Comparison of ENCODE assay signal across 27 mouse cellular contexts in genomic region chr10:48736851-48737250, GRCm38 (mm10).
"Had no signal": no experiment of that assay in that cellular context is flagged by ENCODE, and none has a peak within 500 bp of the region (broad histone marks: within the 10 kb centered on the region; RNA-seq: fewer than 3 reads in every experiment).

No protein-coding gene starts in this region.

- DNase-seq: cerebellum, adult 9-10 months; cerebellum, adult 9-11 months; cerebellum, postnatal 10 days; cerebellum, postnatal 14 days; cerebellum, postnatal 25 days; cerebellum, postnatal 36 days; embryo, embryonic 11 days; forebrain, postnatal 0 days; gastrocnemius, adult 2 months; gastrocnemius, postnatal 10 days; gastrocnemius, postnatal 14 days; gastrocnemius, postnatal 25 days; gastrocnemius, postnatal 36 days; heart, adult 11 months; heart, adult 18-20 months; heart, adult 2 months had no signal

- H3K36me3 ChIP-seq: embryonic facial prominence, embryonic 10.5 days; embryonic facial prominence, embryonic 12.5 days; embryonic facial prominence, embryonic 13.5 days; embryonic facial prominence, embryonic 15.5 days; forebrain, embryonic 10.5 days; forebrain, embryonic 12.5 days; forebrain, embryonic 15.5 days had no signal

- H3K27ac ChIP-seq: embryonic facial prominence, embryonic 10.5 days; embryonic facial prominence, embryonic 12.5 days; embryonic facial prominence, embryonic 13.5 days; embryonic facial prominence, embryonic 15.5 days; forebrain, embryonic 10.5 days; forebrain, embryonic 12.5 days; forebrain, embryonic 13.5 days; forebrain, embryonic 15.5 days; gastrocnemius, adult 2 months; heart, adult 2 months had no signal

- H3K4me3 ChIP-seq: embryonic facial prominence, embryonic 10.5 days; embryonic facial prominence, embryonic 12.5 days; embryonic facial prominence, embryonic 13.5 days; embryonic facial prominence, embryonic 15.5 days; erythroblast, embryonic 14.5 days; forebrain, embryonic 10.5 days; forebrain, embryonic 12.5 days; forebrain, embryonic 13.5 days; forebrain, embryonic 15.5 days; gastrocnemius, adult 2 months; heart, adult 2 months had no signal

- H3K9me3 ChIP-seq: embryonic facial prominence, embryonic 12.5 days; embryonic facial prominence, embryonic 13.5 days; embryonic facial prominence, embryonic 15.5 days; forebrain, embryonic 12.5 days; forebrain, embryonic 13.5 days had no signal

- H3K4me1 ChIP-seq: embryonic facial prominence, embryonic 10.5 days; embryonic facial prominence, embryonic 12.5 days; embryonic facial prominence, embryonic 13.5 days; embryonic facial prominence, embryonic 15.5 days; forebrain, embryonic 10.5 days; forebrain, embryonic 12.5 days; forebrain, embryonic 13.5 days; forebrain, embryonic 15.5 days had no signal

- H3K27me3 ChIP-seq: embryonic facial prominence, embryonic 12.5 days; embryonic facial prominence, embryonic 13.5 days; embryonic facial prominence, embryonic 15.5 days; forebrain, embryonic 12.5 days; forebrain, embryonic 13.5 days; forebrain, embryonic 15.5 days had no signal

- ATAC-seq: forebrain, embryonic 13.5 days; forebrain, embryonic 14.5 days; forebrain, embryonic 15.5 days; forebrain, embryonic 16.5 days; forebrain, postnatal 0 days had no signal

- H3K4me2 ChIP-seq: embryonic facial prominence, embryonic 12.5 days; embryonic facial prominence, embryonic 13.5 days; embryonic facial prominence, embryonic 15.5 days; forebrain, embryonic 12.5 days; forebrain, embryonic 13.5 days; forebrain, embryonic 15.5 days had no signal

- H3K9ac ChIP-seq: embryonic facial prominence, embryonic 12.5 days; embryonic facial prominence, embryonic 13.5 days; embryonic facial prominence, embryonic 15.5 days; forebrain, embryonic 12.5 days; forebrain, embryonic 13.5 days; forebrain, embryonic 15.5 days; forebrain, postnatal 0 days had no signal
